Mouse (Mus musculus) embryo, embryonic 10.5 days (tissue): ENCODE results near the gene Tsen2.
A peak's percentile ranks its signal among the peaks of the same experiment; 100 is the strongest.

Experiments used
- DNase-seq: peaks from one replicate; pipeline ENCODE4 v3.0.0-alpha.2; 2015; ENCODE audit warnings: low spot score

Tsen2 gene

DNA sequence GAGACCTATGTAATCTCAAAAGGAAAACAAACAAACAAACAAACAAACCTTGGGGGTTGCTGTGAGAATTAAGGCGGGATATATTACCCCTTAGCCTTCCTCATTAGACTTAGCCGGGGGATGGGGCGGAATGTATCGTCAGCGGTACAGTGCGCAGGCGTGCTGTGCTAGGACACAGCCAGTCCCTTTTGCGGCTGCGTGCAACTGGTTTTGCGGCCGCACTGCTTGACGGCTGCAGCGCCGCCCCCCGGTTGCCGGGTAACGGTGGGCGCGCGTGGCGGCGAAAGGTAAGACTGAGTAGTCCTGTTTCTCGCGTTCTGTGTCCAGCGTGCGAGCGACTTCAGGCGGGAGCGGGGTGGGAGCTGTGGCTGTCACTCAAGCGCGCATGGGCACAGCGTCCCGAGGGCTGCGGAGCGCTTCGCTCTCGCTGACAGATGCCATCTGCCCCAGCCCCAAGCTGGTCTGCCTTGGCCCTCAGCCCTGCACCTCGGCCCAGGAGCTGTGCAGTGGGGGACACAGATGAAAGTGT, at the start of gene Tsen2:
TSS of gene Tsen2 (plus strand) at position 223 of the 529 bp plus-strand sequence.
- peak; percentile 97 for DNase-seq

DNA sequence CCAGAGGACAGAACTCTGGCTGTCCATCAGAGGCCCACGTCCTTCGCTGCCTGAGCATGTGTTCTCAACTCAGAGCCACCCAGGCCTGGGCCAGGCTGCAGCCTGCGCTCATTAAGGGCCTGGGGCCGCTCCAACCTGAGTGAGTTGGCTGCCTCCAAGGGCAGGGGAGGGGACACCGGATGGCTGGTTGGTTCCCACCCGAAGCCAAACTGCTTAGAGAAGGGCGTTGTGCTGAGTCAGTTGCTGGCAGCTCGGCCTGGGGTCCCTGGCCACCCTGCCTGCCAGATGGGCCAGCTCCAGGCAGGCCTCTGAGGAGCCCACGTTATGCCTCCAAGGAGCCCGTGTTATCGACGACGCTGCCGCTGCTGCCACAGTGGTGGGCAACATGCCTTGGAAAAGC, 44.9 kb upstream of the Tsen2 start:
- DNase-seq, result no peak

GRCm38 (mm10) chr6:115500234-115500633, 44.2 kb upstream of the Tsen2 start:
- no peak for DNase-seq

GRCm38 (mm10) chr6:115501131-115501530, 43.3 kb upstream of the Tsen2 start:
- DNase-seq, result no peak

DNA sequence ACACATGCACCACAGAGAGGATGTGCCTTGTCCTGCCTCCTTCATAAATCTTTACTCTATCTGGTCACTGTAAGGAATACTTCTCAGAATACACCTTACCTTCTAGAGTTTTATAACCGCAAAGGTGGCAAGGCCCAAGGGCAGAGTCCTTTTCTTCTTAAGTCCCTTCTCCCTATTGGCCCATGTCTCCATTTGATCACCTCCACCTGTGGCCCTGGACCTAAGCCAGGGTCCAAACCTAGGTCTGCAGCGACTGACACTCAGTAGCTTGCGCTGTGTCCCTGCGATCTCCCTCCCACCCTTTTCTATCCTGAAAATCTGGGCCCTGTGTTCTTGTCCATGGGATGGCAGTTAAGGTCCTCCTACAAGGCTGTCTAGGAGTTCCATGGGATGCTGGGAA, 41.4 kb upstream of the Tsen2 start:
- no peak for DNase-seq

DNA sequence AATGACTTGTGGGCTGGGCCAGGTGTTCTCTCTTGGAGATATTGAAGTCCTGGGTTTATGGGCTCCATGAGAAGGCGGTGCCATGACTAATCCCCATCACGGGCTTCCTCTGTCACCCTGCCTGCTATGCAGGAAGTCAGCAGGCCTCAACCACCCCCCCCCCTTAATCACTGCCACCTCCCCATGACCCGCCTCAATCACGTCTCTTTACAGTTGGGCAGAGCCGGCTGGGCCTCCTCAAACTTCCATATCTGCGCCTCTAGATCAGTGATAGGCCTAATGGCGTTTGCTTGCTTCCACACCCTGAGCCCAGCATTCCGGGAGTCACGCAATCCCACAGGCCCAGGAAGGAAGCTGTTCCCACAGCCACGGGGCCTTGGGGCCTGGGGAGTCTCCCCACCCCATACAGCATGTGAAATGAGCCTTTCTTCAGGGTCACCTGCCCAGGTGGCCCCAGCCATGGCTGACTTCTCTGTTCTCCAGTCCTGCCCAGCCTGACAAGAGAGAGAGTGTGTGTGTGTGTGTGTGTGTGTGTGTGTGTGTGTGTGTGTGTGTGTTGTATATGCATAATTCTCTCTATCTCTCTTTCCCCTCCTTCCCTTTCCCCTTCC, 40.8 kb upstream of the Tsen2 start:
- no peak for DNase-seq

DNA sequence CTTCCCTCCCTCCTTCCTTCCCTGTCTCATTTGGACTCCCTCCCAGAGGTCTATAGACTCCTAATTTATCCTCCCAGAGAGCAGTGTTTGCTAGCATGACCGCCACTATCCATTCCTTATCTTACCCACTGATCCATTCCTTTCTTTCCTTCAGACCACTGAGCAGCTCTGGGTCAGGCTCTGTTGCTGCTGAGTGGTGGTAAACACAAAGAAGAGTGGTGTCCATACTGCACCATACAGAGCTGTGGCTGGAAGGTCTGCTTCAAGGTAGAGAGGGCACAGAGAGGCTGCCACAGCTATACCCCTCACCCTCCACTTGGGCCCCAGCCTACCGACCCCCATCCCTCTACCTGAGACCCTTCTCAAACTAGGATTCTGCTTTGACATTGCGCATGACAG, 40.3 kb upstream of the Tsen2 start:
- no peak for DNase-seq

DNA sequence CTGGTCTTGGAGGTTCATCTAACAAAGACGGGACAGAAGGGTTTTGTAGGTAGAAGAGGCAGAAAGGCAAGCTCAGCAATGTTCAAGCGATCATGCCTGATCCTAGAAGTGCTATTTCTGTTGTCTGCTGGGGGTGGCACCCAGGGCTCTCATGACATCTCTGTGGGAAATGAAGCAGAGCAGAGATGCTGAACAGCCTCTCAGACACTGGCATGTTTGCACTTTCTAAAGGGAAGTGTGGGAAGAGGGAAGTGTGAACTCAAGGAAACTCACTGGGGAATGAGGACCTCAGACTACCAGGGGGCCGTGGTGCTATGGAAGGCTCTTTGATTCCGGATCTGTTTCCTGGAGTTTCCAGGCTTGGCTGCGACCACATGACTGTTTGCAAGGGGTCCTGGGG, 39.5 kb upstream of the Tsen2 start:
- DNase-seq, result no peak

DNA sequence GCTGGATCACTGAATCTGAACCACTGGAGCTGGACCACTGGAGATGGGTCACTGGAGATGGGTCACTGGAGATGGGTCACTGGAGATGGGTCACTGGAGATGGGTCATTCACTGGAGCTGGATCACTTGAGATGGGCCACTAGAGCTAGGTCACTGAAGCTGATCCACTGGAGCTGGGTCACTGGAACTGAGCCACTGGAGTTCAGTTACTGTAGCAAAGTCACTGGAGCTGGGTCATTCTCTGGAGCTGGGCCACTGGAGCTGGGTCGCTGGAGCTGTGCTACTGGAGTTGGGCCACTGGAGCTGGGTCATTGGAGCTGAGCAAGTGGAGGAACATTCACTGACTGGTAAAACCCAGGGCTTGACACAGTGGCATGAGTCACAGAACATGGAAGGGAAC, 38.0 kb upstream of the Tsen2 start:
- DNase-seq, result no peak

DNA sequence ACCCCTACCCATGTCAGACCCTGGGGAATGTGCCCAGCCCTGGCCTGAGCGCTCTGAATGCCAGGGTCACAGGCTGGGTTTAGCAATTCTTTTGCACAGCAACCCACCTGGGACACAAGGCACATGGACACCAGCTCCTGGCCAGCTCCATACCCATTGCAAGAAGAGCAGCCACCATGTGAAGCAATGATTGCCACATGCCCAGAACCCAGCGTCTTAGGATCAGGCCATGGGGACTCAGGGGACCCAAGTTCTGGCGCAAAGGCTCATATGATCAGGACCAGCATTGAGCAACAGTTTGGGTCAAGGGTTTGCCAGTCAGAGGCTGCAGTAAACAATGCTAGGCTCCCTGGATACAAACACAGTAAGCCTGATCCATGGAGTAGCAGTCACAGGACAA, 33.0 kb upstream of the Tsen2 start:
- DNase-seq, result no peak

DNA sequence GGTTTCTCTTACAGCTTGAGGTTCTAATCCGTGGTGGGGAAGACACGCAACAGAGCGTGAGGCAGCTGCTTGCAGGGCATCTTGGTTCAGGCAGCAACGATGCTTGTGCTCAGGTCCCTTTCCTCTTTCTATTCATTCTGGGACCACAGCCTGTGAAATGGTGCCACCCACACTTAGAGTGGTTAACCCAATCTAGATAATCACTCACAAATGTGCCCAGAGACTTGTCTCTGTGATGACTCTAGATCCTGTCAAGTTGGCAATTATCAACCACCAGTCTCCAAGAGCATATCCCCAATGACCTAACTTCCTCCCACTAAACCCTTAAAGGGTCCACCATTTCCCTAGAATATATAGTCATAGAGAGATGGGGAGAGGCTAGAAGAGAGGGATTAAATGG, 31.3 kb upstream of the Tsen2 start:
- no peak for DNase-seq

GRCm38 (mm10) chr6:115517904-115518303, 26.6 kb upstream of the Tsen2 start:
- DNase-seq, result no peak

DNA sequence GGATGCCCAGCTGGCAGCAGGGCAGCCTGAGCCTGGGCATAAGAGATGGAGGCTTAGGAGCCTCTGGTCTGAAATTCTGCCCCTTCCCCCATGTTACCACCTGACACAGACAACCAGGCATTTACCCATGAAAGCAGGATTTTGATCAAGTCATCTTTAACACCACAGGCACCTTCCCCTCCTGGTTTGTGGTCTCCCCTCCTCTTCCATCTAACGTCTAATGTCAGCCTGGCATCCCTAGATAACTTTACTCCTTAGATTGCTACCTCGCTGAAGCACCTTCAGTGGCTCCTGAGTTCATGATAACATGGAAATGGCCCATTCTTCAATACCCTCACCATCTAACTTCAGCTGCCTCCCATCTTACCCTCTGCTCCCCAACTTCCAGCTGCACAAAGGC, 26.1 kb upstream of the Tsen2 start:
- DNase-seq, result no peak

GRCm38 (mm10) chr6:115519275-115519699, 25.2 kb upstream of the Tsen2 start:
- DNase-seq, result no peak

- no peak for DNase-seq
Observed at GRCm38 (mm10) chr6:115521923-115522322, 22.5 kb upstream of the Tsen2 start.

DNA sequence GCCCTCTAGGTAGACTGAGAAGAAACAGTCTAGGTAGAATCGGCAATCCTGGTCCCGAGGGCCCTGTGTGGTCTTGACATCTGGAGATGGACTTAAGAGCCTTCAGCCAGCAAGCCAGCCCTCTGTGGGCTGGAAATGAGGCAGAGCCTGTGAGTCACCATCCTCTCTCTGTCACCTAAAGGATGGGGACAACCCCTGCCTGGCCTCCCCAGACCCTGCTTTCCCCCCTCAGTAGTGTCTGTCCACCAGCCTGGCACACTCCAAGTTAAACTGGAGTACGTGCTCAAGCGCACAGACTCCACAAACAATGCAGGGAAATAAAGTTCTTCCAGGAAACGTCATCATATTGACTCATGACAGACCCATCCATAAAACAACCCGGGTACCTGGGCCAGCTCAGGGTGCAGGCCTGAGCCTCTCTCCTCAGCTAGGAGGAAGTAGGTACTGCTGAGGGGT, 21.7 kb upstream of the Tsen2 start:
- no peak for DNase-seq

GRCm38 (mm10) chr6:115523201-115523600, 21.3 kb upstream of the Tsen2 start:
- no peak for DNase-seq

DNA sequence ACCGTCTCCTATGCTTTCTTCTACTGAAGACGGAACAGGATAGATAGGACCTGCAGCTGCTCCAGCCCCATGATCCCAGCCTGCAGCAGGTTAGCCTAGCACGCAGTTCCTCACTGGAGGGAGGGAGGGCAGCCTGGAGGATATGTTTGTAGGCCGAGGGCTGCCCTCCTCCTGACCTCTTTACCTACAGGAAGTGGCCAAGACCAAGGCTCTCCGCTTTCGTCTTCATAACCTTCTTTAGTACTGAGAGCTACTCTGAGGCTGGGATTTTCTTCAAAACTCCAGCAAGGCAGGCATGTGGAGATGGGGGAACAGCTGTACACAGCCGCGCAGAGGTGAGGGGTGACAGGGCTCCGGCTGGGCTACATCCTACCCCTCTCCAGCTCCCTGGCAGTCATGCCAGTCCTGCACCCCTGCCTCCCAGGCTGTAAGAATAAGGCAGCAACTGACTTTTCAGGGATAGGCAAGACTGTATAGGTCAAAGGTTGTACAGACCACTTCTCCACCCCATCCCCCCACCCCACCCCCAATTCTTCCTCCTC, 19.9 kb upstream of the Tsen2 start:
- DNase-seq, result no peak

DNA sequence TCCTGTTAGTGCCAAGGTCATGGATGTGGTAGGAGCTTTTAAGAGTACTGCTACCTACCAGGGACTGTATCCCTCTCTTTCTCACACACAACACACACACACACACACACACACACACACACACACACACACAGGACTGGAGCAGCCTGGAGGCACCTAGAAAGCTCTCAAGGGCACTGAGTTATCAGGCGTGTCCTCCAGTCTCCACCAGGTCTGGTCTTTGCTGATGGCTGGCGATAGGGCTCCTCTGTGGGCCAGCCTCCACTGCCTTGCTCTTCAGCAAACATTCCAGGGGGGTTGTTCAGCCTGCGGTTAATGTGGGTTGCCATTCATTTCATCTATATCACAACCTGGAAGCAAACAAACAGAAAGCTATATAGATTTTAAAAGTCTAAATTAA, 17.0 kb upstream of the Tsen2 start:
- no peak for DNase-seq

GRCm38 (mm10) chr6:115528372-115528771, 16.1 kb upstream of the Tsen2 start:
- no peak for DNase-seq

- no peak for DNase-seq
Observed at GRCm38 (mm10) chr6:115534617-115535016, 9.8 kb upstream of the Tsen2 start.

- DNase-seq, result no peak
Observed at GRCm38 (mm10) chr6:115536169-115536568, 8.3 kb upstream of the Tsen2 start.

DNA sequence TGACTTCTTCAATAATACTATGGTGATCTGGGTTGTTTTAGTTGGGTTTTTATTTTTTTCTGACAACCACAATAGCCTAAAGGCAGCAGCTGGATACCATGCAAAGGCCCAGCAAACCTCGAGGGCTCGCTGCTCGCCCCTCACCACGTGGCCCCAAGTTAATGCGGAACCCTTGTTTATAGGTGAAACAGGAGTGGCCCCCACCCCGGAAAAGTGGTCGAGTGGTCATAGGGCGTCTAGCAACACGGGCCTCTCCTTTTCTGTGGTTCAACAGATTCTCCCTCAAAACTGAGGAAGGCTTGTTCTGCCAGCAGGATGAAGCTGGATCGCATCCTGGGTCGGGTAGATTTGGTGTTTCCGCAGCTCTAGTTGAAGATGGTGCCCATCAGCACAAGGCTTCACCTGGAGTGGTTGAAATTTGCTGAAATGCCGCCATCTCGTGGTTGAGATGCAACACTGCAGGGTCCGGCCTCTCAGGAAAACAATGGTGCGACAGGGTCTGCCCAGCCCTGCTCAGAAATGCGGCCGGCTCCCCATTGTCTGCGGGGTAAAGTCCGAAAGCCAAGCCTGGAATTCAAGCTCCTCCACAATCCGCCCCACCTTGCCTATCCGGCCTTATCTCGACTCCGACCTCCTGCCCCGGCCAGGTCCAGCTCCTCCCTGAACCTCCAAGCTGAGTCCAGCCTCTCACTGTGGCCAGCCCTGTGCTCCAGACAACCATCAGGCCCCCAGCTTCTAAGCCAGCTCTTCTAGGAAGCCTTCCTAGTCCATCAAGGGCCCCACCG, 5.6 kb upstream of the Tsen2 start:
- peak; percentile 94 for DNase-seq
